Mouse (Mus musculus): ENCODE measurements at regions not wholly inside any gene's neighbourhood (a gene's known extent, or its start where the extent isn't known, plus 50 kb on each side); places are given as distances from the start of the nearest gene placed in this dataset.

DNA sequence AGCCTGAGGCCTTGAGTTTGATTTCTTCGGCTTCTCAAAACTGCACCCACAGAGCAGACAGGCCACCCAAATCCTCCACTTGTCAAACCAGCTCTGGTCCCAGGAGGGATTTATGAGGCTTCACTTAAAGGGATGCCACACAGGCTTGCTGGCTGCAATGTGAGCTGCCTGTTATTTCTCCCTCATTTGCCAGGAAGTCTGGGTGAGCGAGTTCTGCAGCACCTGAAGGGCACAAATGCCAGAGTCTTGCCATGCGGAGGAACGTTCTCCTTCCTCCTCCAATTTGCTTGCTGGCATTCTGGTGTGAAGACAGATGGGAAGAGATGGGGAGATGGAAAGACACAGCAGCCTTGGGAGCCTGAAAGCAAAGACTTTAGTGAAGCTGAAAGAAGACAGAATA, 288.6 kb downstream of the Rnf152 start:
- no peak for TF ChIP-seq CTCF (IDR thresholded peaks at IDR 0.05; ENCODE audit: extremely low read depth, insufficient read length, insufficient replicate concordance, low read depth, low read length)
- TF ChIP-seq POLR2A (IDR thresholded peaks at IDR 0.05; ENCODE audit: low read depth, low read length), result no peak
